Mouse (Mus musculus) CD4-positive, CD25-positive, alpha-beta regulatory T cell, adult 4 months (primary cell): ENCODE data around the gene Pkp4. TPM values are rescaled to one million over a fixed set of nuclear protein-coding genes. Genes with fewer than 3 reads are reported as not detected.

Experiments used
- ATAC-seq: one replicate; pipeline ENCODE4 v1.8.0; 2017
- polyA plus RNA-seq, 2 experiments: library from polyadenylated mRNA; unstranded; fragments of 100-300 nt; shearing (Covaris generic); gene quantifications; one replicate each; pipeline ENCODE4 v1.2.1; 2017

Pkp4 gene
- polyA plus RNA-seq, 2 experiments from 2014 or later = 14.7 to 17.2 TPM

DNA sequence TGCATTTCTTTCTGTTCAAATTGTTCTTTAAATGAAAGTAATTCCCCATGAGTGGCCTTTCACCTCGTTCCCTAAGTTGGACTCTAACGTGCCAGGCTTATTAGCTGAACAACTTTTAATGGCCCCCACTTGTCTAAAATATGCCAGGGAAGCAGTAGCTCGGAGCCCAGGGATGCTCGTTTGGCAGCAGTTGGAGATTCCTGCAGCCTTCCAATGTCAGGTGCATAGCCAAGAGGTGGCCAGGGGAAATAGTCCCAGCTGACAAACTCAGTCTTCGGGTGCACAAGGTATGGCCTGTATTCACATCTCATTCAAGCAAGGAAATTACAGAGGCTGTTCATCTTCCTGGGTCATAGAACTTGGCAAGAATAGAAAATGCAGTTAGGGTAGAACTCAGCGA, 112.1 kb downstream of the Pkp4 start:
- ATAC-seq = no peak

DNA sequence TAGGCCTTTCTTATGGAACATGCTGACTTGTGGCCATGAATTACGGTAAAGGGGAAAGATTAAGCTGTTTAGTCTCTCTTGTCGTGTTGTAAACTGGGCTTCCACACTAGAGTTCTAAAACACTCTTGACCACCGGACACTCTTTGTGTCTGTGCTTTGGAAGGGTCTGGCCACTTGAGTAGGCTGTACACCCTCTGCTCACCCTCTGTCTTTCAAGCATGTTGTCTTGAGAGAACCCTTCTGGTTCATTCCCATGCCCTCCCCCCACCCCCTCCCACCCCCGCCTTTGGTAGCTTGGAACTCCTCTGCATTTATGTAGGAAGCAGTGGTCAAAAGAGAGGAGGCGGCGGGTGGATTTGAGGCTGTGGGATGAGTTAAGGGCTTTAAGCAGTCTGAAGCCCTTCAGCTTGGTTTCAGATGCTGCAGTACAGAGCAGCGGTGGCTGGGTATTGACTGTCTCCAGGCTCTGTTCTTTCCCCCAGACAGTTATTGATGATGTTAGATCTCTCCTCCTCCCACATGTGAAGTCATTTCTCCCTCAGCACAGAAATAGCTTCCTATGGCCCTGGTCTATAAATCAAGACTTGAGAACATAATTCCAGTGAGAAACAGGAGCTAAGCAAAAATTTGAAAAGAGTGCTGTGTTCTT, 120.4 kb downstream of the Pkp4 start:
- no peak for ATAC-seq

- no peak for ATAC-seq
Observed at GRCm38 (mm10) chr2:59282966-59283365, 122.3 kb downstream of the Pkp4 start.

GRCm38 (mm10) chr2:59284216-59284615, 123.6 kb downstream of the Pkp4 start:
- ATAC-seq = no peak

DNA sequence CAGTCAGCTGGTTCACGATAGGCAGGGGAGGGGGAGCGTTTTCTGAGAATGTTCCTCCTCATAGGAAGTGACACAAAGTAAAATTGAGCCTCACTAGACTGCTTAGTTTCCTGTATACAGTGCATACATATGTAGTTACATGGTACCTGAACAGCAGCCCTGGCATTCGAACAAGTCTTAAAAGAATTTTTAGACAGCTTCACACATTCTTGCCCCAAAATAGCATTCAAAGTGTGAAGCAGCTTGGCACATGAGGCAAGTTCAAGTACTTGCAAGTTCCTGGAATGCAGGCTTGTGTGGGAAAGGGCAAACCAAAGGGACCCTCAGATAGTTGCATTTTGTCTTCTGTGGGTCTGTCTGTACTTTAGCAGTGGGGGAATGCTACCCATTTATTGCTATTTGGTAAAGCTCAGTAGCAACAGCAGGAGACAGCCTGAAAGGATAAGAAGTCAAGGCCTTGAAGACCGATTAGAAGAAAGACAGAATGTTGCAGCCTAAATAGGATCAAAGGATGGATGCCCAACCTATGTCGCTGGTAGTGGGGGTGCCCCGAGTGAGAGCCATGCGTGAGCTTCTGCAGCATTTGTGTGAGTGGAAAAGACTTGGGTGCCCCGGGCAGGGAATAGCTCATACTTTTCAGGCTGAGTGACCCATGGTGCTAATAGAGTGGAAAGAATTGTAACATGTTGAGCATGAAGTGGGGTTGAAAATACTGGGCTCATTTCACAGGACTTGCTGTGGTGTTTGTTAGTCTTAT, 124.3 kb downstream of the Pkp4 start:
- ATAC-seq = no peak

DNA sequence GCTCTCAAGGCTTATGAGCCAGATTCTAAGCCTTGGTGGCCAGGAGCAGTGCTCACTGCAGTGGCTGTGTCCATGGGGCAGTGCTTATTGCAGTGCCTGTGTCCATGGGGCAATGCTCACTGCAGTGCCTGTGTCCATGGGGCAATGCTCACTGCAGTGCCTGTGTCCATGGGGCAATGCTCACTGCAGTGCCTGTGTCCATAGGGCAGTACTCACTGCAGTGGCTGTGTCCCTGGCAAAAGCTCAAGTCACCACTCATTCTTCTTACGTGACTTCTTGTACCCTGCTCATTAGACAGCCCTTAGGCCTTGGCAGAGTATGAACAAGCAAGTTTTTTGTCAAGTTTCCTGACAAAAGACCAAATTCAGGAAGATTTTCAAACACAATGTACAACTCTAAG, 124.9 kb downstream of the Pkp4 start:
- no peak for ATAC-seq

DNA sequence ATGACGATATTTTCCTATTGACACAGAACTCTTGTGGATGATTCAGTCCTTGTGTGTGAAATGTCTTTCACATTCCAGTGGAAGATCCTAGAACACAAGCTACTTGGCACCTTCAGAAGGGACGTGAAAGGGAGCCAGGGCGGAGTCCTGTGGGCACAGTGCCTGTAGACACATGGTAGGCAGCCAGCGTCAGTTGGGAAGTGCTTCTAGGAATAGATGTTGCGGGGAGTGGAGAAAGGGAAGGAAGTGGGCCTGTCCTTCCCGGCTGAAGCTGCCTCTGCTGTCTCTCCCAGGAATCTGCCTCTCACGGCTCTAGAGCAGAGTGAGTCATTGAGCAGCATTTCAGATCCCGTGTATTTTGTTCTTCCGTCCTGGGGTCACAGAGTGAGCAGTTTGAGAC, 125.6 kb downstream of the Pkp4 start:
- ATAC-seq = no peak

DNA sequence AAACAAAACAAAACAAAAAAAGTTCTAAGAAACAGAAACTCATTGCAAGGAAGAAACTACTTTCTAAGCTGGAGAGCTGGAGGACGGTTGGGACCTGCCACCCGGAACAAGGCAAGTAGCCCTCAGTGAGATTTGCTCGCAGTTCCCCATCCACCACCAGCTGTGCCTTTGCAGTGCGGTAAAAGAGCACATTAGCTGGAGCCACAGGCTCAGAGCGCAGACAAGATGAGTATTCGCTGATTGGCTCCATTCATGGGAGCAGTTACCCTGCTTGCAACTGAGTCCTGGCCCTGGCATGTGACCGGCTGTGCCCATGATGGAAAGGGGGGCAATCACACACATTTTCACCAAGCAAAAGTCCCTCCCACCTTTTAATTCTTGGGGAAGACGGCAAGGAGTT, 127.0 kb downstream of the Pkp4 start:
- no peak for ATAC-seq

- no peak for ATAC-seq
Observed at GRCm38 (mm10) chr2:59289411-59289810, 128.8 kb downstream of the Pkp4 start.

DNA sequence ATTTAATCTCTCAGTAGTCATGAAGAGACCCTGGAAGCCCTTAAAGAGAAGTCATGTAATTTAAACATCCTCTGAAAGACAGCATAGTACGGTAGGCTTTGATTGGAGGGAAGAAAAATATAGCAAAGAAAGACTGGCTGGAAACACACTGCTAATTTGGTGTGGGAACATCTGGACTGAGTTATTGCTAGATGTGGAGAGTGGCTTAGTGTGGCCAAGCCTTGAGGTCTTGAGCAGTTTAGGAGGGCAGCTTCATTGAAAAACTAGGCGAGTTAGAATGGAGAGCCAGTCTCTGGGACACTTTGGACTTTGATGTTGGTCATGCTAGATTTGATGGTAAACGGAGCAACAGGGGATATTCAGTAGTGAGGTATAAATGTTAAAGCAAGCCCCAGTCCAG, 129.7 kb downstream of the Pkp4 start:
- no peak for ATAC-seq

- ATAC-seq = no peak
Observed at GRCm38 (mm10) chr2:59299831-59300230, 139.2 kb downstream of the Pkp4 start.

DNA sequence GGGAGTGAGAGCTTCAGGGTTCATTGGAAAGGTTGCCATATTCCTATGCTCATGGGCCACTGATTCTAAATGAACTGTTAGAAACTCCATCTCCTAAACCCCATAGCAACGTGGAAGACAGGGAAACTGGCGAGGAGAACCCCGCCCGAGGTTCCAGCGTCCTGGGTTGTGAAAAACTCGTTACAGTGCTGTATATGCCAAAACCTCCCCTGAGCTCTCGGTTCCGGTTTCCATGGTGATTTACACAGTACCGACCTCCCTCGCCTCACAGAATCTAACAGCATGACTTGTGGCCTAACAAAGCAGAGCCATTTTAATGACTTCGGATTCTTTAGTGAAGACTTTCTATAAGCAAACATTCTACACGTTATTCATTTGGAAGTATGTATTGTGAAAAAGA, 141.0 kb downstream of the Pkp4 start:
- ATAC-seq = no peak

DNA sequence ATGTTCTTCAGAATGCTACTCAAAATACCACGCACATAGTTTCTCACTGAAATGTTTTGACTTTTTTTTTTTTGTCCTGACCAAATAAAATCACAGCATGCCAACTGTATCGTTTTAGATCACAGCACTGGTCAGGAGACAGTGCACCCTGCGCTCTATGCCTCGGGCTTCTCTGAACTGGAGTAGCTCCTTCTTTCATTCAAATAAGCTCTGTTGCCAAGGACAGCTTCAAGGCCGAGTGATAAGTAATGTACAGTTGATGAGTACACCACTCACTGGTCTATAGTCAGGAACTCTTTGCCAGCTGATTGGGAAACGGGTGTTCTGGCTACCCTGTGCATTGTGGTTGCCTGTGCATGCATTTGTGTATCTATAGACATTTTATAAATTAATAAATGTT, 141.8 kb downstream of the Pkp4 start:
- no peak for ATAC-seq

DNA sequence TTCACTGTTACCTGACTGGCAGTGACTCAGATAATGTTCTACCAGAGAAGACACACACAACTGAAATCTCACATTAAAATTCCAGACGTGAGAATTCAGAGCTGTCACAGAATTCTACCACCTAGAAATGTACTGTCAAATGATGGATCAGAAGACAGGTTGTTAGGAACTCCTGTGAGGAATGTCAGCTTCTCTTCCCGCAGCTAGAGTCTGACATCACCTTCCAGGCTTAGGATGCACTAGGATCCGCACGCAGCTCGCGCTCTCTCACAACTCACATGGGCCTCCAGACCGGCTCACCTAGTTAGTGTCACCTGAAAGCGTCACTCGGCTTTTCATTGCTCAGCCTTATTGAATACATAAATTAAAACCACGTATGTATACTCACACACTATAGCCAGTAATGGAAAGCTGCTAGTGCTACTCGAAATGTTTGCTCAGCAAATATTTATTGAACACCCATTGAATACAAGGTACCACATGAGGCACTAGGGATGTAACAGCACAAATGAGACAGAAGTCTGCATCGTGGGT, 142.9 kb downstream of the Pkp4 start:
- ATAC-seq = no peak

DNA sequence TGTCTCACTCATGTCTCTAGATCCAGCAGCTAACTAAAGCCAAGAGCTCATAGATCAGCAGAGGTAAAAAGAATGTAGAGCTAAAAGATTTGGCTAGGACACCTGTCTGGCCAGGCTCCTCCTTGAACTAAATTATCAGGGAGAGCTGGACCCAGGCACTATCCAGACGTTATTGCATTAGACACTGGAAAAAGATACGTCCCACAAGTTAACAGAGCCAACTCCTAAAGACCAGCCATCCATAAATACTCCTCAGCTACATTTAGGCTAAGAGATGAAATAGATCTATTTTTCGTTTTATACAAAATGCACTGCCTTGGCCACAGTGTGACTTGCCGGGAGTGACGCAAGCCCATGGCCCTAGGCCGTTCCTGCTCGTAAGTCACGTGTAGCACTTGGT, 146.7 kb downstream of the Pkp4 start:
- ATAC-seq = no peak

GRCm38 (mm10) chr2:59308055-59308454, 147.4 kb downstream of the Pkp4 start:
- no peak for ATAC-seq

DNA sequence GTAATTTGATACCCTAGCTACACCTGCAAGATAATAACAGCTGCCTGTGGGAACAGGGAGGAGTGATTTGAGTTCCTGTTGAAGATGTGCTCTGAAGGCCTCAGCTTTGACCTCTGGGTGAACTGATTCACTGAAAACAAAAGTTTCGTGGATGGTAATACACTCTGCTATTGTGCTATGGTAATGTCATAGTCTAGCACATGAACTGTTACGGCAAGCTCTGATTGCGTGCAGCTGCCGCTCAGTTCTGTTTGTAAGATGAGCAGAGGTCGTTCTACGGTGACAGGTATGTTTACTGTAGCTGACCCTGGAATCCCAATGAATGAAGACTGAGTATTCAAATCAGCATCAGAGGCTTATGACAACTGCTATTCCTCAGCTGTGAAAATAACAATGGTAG, 152.6 kb downstream of the Pkp4 start:
- ATAC-seq = no peak

GRCm38 (mm10) chr2:59318631-59319030, 158.0 kb downstream of the Pkp4 start:
- no peak for ATAC-seq

DNA sequence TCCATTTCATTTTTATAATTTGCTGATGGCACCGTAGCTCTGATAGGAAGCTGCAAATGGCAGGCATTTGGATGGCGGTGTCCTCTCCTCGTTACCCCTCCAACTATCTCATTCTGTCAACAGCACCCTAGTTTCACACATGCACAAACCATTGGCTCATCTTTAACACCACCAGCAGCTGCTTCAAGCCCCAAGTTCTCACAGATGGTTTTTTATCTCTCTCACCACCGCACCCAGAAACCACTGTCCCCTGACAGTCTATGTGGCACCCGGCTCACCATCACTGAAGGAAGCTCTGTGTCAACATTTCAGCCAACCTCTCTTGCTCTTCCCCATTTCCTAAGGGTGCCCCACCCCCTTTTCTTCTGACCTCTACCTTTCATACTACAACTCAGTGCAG, 167.3 kb downstream of the Pkp4 start:
- no peak for ATAC-seq

DNA sequence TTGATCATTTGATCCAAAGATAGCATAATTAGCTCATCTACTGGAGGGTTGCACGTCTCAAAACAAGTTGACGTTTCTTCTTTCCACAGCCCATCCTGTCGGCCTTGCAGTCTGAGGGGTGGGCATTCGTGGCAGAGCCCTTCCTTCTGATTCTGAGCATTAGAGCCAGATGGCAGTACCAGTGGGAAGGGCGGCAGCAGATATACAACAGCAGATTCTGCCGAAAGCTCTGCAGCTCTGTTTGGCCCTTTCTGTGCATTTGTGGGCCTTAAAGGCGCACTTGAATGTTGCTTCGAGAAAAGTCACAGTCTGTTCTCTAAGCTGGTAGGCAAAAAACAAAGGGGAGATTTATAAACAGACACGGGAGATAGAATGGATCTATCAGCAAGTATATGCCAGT, 170.4 kb downstream of the Pkp4 start:
- ATAC-seq = no peak

DNA sequence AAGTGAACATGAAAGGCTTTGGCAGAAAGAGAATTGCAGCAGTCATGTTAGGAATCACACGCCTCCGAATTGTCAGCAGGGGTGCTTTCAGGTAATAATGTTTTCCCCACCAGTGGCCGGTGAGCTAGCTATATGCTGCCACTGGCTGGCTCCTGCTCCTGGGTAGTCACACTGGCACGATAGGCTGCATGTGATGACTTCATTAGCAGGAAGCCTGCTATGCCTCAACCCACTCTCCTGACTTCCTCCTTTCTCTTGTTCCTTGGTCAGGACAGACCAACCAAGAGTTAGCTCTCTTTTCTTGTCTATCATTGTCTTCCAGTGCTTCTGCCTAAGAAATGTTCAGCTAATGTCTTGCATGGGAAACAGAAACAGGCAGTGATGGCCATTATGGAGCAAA, 171.9 kb downstream of the Pkp4 start:
- ATAC-seq = no peak

DNA sequence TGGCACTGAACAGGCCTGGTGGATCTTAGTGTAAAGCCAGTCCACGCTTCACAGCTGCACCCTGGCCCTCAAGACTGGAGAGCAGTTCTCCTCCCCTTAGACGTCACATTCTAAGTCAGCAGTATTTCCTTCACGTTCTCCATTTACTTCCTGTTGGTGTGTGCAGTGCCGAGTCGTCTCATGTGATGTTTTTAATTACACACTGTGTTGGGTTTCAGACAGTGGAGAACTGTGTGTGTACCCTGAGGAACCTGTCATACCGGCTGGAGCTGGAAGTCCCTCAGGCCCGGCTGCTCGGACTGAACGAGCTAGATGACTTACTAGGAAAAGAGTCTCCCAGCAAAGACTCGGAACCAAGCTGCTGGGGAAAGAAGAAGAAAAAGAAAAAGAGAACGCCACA, 177.9 kb downstream of the Pkp4 start:
- peak; percentile 83 for ATAC-seq

DNA sequence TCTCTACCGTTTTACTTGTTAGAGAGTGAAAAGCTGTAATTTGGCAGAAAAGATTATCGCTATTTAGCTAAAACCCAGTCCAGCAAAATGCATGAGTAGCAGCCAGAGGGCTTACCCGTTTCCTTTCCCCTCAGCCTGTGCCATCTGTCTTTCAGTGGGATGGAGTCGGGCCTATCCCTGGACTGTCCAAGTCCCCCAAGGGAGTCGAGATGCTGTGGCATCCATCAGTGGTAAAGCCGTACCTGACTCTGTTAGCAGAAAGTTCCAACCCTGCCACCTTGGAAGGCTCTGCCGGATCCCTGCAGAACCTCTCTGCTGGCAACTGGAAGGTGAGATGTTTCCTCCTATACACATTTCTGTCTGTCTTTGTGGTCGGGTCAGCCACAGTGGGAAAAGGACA, 178.3 kb downstream of the Pkp4 start:
- ATAC-seq = no peak

GRCm38 (mm10) chr2:59339776-59340539, 179.3 kb downstream of the Pkp4 start:
- ATAC-seq = peak; percentile 51
